Mouse (Mus musculus) intestine, embryonic 14.5 days (tissue): ENCODE data around the gene B430305J03Rik. TPM values are rescaled to one million over a fixed set of nuclear protein-coding genes. Genes with fewer than 3 reads are reported as not detected.

Experiments used
- ATAC-seq: fragments of 200-750 bp; cut with Nextera tagmentation; replicated peaks from 2 replicates; pipeline ENCODE4 v1.8.0; 2017; ENCODE audit warnings: low read depth, moderate number of reproducible peaks, moderate TSS enrichment, moderate library complexity; ENCODE audit not compliant: low FRiP score, low TSS enrichment
- DNase-seq: peaks from one replicate; pipeline ENCODE4 v3.0.0-alpha.2; 2018; ENCODE audit warnings: low spot score
- H3K27ac ChIP-seq: fragments of 300-500 bp; sonication (generic); 2 replicates; pipeline ENCODE4 v1.5.1; 2014; ENCODE audit warnings: low read depth, mild to moderate bottlenecking, control low read depth
- H3K27me3 ChIP-seq: fragments of 300-500 bp; sonication (generic); replicated peaks from 2 replicates; pipeline ENCODE4 v1.6.1; 2014; ENCODE audit warnings: low read length, control low read depth; ENCODE audit not compliant: control insufficient read depth, insufficient read depth
- H3K36me3 ChIP-seq: fragments of 300-500 bp; sonication (generic); 2 replicates; pipeline ENCODE4 v1.6.1; 2014; ENCODE audit warnings: low read length, control low read depth; ENCODE audit not compliant: control insufficient read depth, insufficient read depth
- H3K4me1 ChIP-seq: fragments of 300-500 bp; sonication (generic); replicated peaks from 2 replicates; pipeline ENCODE4 v1.6.1; 2014; ENCODE audit warnings: low read length, control low read depth, mixed read lengths; ENCODE audit not compliant: control insufficient read depth, insufficient read depth
- H3K4me2 ChIP-seq: fragments of 300-500 bp; sonication (generic); 2 replicates; pipeline ENCODE4 v1.6.1; 2014; ENCODE audit warnings: low read length
- H3K4me3 ChIP-seq: fragments of 300-500 bp; sonication (generic); 2 replicates; pipeline ENCODE4 v1.5.1; 2014; ENCODE audit warnings: low read depth, low read length, control low read depth, mixed read lengths
- H3K9ac ChIP-seq: fragments of 300-500 bp; sonication (generic); 2 replicates; pipeline ENCODE4 v1.6.1; 2014; ENCODE audit warnings: mild to moderate bottlenecking, low read length
- H3K9me3 ChIP-seq: fragments of 300-500 bp; sonication (generic); 2 replicates; pipeline ENCODE4 v1.6.1; 2016; ENCODE audit warnings: low read length, control low read depth; ENCODE audit not compliant: control insufficient read depth
- WGBS: fragments of 180-500 bp; shearing (Covaris S2); extraction: QIAGEN DNeasy Blood & Tissue Kit; methylation state at CpG from one replicate; pipeline ENCODE4 v1.1.7; 2014; 5-methylcytosine and 5-hydroxymethylcytosine counted together
- polyA plus RNA-seq: library from polyadenylated mRNA; unstranded; fragments of >200 nt; fragmentation: Nextera tagmentation; extraction: Ambion mirVana; gene quantifications from 2 replicates; pipeline ENCODE4 v1.2.1, GENCODE M21; 2014

The B430305J03Rik gene
- polyA plus RNA-seq, 1 experiment from 2014 or later = not detected

- no peak for DNase-seq
- ATAC-seq = no peak
- Histone ChIP-seq H3K4me3 (no peak overlapping the region), H3K4me1 (no peaks in the 10 kb centered on the region), H3K9ac (no peak overlapping the region), H3K36me3 (no peaks in the 10 kb centered on the region), H3K27ac (no peak overlapping the region), H3K4me2 (no peak overlapping the region), H3K27me3 (no peaks in the 10 kb centered on the region), H3K9me3 (no peaks in the 10 kb centered on the region)
- WGBS = 79% methylated on average over 4 of the region's 4 CpGs
Observed at GRCm38 (mm10) chr3:61386368-61386767, 20.6 kb upstream of the B430305J03Rik start.

- Histone ChIP-seq H3K4me2 (no peak overlapping the region), H3K27me3 (no peaks in the 10 kb centered on the region), H3K4me1 (no peaks in the 10 kb centered on the region), H3K27ac (no peak overlapping the region), H3K4me3 (no peak overlapping the region), H3K9me3 (no peaks in the 10 kb centered on the region), H3K36me3 (no peaks in the 10 kb centered on the region), H3K9ac (no peak overlapping the region)
- ATAC-seq = no peak
- 94% methylated on average over 8 of the region's 8 CpGs for WGBS
- no peak for DNase-seq
Observed at GRCm38 (mm10) chr3:61376001-61376400, 10.2 kb upstream of the B430305J03Rik start.

DNA sequence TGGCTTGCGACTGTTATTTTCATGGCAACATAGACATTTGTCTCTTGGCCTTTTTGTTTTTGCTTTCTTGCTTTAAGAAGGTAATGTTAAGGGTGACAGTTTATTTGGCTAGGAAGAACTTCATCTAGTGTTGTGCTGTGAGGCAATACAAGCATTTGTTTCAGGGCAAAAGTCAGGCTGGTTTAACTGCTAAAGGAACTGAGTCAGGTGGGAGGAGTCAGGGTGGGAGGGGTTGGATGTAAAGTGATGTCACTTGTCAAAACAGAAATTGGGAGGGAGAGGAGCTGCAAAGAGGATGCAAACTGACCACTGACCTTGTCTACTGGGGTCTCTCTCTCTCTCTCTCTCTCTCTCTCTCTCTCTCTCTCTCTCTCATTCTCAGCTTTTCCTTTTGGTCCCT, 2.7 kb upstream of the B430305J03Rik start:
- H3K27me3 ChIP-seq = no peaks in the 10 kb centered on the region
- H3K36me3 ChIP-seq = no peaks in the 10 kb centered on the region
- no peaks in the 10 kb centered on the region for H3K9me3 ChIP-seq
- H3K4me2 ChIP-seq = no peak overlapping the region
- DNase-seq (no peak), ATAC-seq (no peak)
- H3K27ac ChIP-seq = no peak overlapping the region
- peaks cover 11% of the 10 kb centered on the region; the same call in 1 of the 2 replicates for H3K4me1 ChIP-seq
- WGBS = 87% methylated on average over 1 of the region's 1 CpGs
- no peak overlapping the region for H3K4me3 ChIP-seq
- no peak overlapping the region for H3K9ac ChIP-seq

- Histone ChIP-seq H3K27ac (peak overlapping the region; percentile 87), H3K36me3 (no peaks in the 10 kb centered on the region), H3K4me3 (peak overlapping the region; percentile 93), H3K4me2 (peak overlapping the region; percentile 77), H3K4me1 (peaks cover 11% of the 10 kb centered on the region; the same call in 1 of the 2 replicates), H3K9me3 (no peaks in the 10 kb centered on the region), H3K9ac (peak overlapping the region; percentile 82), H3K27me3 (no peaks in the 10 kb centered on the region)
- DNase-seq (peak; percentile 82), ATAC-seq (peak; percentile 5; the same call in 1 of the 2 replicates)
- WGBS = under 1% methylated on average over 68 of the region's 68 CpGs
Observed at GRCm38 (mm10) chr3:61364978-61365778, 573 bp downstream of the B430305J03Rik start.

DNA sequence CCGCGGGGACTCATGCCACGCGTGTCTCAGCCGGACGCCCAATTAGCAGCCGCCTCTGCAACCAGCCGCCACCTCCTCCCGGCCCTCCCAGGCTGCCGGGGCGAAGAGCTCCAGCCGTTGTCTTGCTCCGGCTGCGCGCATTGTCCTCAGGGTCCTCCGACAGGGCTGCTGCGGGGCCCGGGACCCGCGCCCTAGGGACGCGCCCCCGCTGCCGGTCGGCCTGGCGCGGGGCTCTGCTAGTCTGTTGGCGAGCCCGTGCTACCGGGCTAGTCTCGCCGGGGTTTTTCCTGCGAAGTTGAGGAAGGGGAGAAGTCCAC, 1.1 kb downstream of the B430305J03Rik start:
- Histone ChIP-seq H3K27ac (peak overlapping the region; percentile 87), H3K9ac (peak overlapping the region; percentile 82), H3K36me3 (no peaks in the 10 kb centered on the region), H3K4me3 (peak overlapping the region; percentile 93), H3K27me3 (no peaks in the 10 kb centered on the region), H3K9me3 (no peaks in the 10 kb centered on the region), H3K4me2 (peak overlapping the region; percentile 77), H3K4me1 (peaks cover 11% of the 10 kb centered on the region; the same call in 1 of the 2 replicates)
- 0% methylated on average over 25 of the region's 33 CpGs for WGBS
- DNase-seq (no peak), ATAC-seq (peak; percentile 48)

GRCm38 (mm10) chr3:61363989-61364660, 1.6 kb downstream of the B430305J03Rik start:
- ATAC-seq (peak; percentile 90), DNase-seq (peak; percentile 98)
- Histone ChIP-seq H3K27ac (peak overlapping the region; percentile 87), H3K9me3 (no peaks in the 10 kb centered on the region), H3K27me3 (no peaks in the 10 kb centered on the region), H3K4me2 (peak overlapping the region; percentile 77), H3K9ac (peak overlapping the region; percentile 82), H3K4me3 (peak overlapping the region; percentile 93), H3K36me3 (no peaks in the 10 kb centered on the region), H3K4me1 (peaks cover 11% of the 10 kb centered on the region; the same call in 1 of the 2 replicates)
- WGBS = under 1% methylated on average over 46 of the region's 51 CpGs

DNA sequence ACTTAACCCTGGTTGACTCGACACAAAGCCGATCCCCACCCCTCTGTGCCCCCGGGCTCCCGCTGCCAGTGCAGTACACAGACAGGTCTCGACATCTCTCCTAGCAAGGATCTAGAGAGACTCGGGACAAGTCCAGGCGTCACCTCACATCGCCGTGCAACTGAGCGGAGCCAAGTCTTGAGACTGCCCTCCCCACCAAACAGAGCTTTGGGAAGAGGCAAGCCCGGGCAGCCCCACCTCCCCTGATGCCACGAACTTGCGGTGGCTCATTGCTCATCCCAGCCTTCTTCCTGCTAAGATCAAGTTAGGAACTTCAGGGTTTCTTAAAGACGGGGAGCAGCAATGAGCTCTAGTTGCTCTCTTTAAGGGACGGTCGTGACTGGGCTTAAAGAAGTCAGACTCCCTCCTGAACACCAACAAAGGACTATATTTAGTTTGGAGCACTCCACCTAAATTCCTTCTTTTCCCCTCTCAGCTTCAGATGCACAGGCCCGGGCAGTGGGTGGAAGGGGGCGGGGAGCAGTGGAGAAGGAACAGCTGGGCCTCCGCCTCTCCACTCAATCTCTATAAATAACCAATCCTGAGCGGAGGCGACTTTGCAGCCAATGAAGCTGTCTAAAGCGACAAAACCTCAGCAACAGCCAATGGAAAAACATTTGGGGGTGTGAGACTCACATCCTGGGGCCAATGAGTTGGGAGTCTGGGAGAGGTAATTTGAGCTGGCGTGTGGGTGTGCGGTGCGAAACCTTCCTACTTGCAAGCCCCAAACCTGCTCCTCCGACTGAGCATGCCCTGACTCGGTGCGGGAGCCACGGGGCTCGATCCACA, 2.4 kb downstream of the B430305J03Rik start:
- H3K4me3 ChIP-seq = peak overlapping the region; percentile 93
- H3K36me3 ChIP-seq = no peaks in the 10 kb centered on the region
- H3K9me3 ChIP-seq = no peaks in the 10 kb centered on the region
- H3K27me3 ChIP-seq = no peaks in the 10 kb centered on the region
- ATAC-seq (peak; percentile 92), DNase-seq (peak; percentile 90)
- under 1% methylated on average over 30 of the region's 30 CpGs for WGBS
- peaks cover 11% of the 10 kb centered on the region; the same call in 1 of the 2 replicates for H3K4me1 ChIP-seq
- peak overlapping the region; percentile 93 for H3K27ac ChIP-seq
- H3K4me2 ChIP-seq = peak overlapping the region; percentile 91
- peak overlapping the region; percentile 82 for H3K9ac ChIP-seq

- DNase-seq (no peak), ATAC-seq (no peak)
- Histone ChIP-seq H3K27me3 (no peaks in the 10 kb centered on the region), H3K4me1 (peaks cover 11% of the 10 kb centered on the region; the same call in 1 of the 2 replicates), H3K4me3 (peak overlapping the region; percentile 93), H3K9ac (peak overlapping the region; percentile 56), H3K36me3 (no peaks in the 10 kb centered on the region), H3K27ac (peak overlapping the region; percentile 93), H3K9me3 (no peaks in the 10 kb centered on the region), H3K4me2 (peak overlapping the region; percentile 91)
- 4% methylated on average over 9 of the region's 9 CpGs for WGBS
Observed at GRCm38 (mm10) chr3:61362821-61363160, 3.0 kb downstream of the B430305J03Rik start.
